Mouse (Mus musculus): ENCODE results near the gene Gm11437. TPM values are rescaled to one million over a fixed set of nuclear protein-coding genes. Genes with fewer than 3 reads are reported as not detected.

Gm11437 gene
- polyA plus RNA-seq, 2 experiments = not detected

DNA sequence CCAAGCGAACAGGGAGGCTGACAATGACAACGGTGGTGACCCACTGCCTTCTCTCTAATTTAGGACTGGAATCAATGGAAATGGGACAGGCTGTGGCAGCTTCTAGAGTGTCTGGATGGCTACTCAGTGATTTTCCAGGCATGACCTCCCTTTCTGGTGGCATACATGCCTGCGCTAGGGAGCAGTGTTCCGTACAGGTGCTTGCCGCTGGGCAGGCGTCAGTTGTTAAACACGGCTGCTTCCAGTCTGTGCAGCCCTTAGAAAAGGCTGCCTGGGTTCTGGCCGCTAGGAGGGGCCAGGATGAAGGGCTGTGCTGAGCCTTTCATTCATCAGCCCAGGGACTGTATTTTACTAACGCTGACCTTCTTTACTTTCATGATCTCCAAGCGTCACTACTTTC is 26.0 kb upstream of the Gm11437 start:
- H3K9ac ChIP-seq (ENCODE audit: low read depth, low read length, severe bottlenecking) = no peak overlapping the region

GRCm38 (mm10) chr11:84190581-84191233 is 23.4 kb upstream of the Gm11437 start:
- no peak for ATAC-seq (ENCODE audit: low FRiP score, low read depth)
- Histone ChIP-seq H3K36me3 (ENCODE audit: control insufficient read depth, insufficient read depth, low read length) (peaks cover 3% of the 10 kb centered on the region; the same call in 1 of the 2 replicates), H3K4me3 (replicated peaks; ENCODE audit: low read length) (no peak overlapping the region), H3K4me2 (replicated peaks; ENCODE audit: low read depth, low read length, severe bottlenecking) (no peak overlapping the region), H3K27ac (replicated peaks; ENCODE audit: low read depth, low read length) (no peak overlapping the region), H3K9me3 (ENCODE audit: control insufficient read depth, low read length) (no peaks in the 10 kb centered on the region), H3K9ac (ENCODE audit: low read depth, low read length, severe bottlenecking) (no peak overlapping the region), H3K4me1 (ENCODE audit: control insufficient read depth, insufficient read depth, low read length) (no peaks in the 10 kb centered on the region), H3K27me3 (ENCODE audit: control insufficient read depth, insufficient read depth, low read length) (no peaks in the 10 kb centered on the region)
- no peak for TF ChIP-seq POLR2A (IDR thresholded peaks at IDR 0.05; ENCODE audit: borderline replicate concordance, extremely low read depth, insufficient read depth, insufficient read length)
- DNase-seq (ENCODE audit: low spot score) = no peak
- WGBS = 72% methylated on average over 8 of the region's 8 CpGs

More for the DNA sequence above, 26.0 kb upstream of the Gm11437 start:
- Histone ChIP-seq H3K27ac (replicated peaks; ENCODE audit: low read depth, low read length) (no peak overlapping the region), H3K36me3 (ENCODE audit: control insufficient read depth, insufficient read depth, low read length) (peaks cover 13% of the 10 kb centered on the region; the same call in 1 of the 2 replicates), H3K4me2 (replicated peaks; ENCODE audit: low read depth, low read length, severe bottlenecking) (no peak overlapping the region), H3K4me1 (ENCODE audit: control insufficient read depth, insufficient read depth, low read length) (no peaks in the 10 kb centered on the region), H3K4me3 (replicated peaks; ENCODE audit: low read length) (no peak overlapping the region), H3K27me3 (ENCODE audit: control insufficient read depth, insufficient read depth, low read length) (no peaks in the 10 kb centered on the region), H3K9me3 (ENCODE audit: control insufficient read depth, low read length) (no peaks in the 10 kb centered on the region)
- no peak for ATAC-seq (ENCODE audit: low FRiP score, low read depth)
- 73% methylated on average over 10 of the region's 10 CpGs for WGBS
- TF ChIP-seq POLR2A (IDR thresholded peaks at IDR 0.05; ENCODE audit: borderline replicate concordance, extremely low read depth, insufficient read depth, insufficient read length) = no peak
- no peak for DNase-seq (ENCODE audit: low spot score)

- Histone ChIP-seq H3K9me3 (ENCODE audit: control insufficient read depth, low read length) (no peaks in the 10 kb centered on the region), H3K4me1 (ENCODE audit: control insufficient read depth, insufficient read depth, low read length) (no peaks in the 10 kb centered on the region), H3K4me3 (replicated peaks; ENCODE audit: low read length) (no peak overlapping the region), H3K36me3 (ENCODE audit: control insufficient read depth, insufficient read depth, low read length) (no peaks in the 10 kb centered on the region), H3K9ac (ENCODE audit: low read depth, low read length, severe bottlenecking) (no peak overlapping the region), H3K4me2 (replicated peaks; ENCODE audit: low read depth, low read length, severe bottlenecking) (no peak overlapping the region), H3K27ac (replicated peaks; ENCODE audit: low read depth, low read length) (no peak overlapping the region), H3K27me3 (ENCODE audit: control insufficient read depth, insufficient read depth, low read length) (no peaks in the 10 kb centered on the region)
- no peak for DNase-seq (ENCODE audit: low spot score)
- ATAC-seq (ENCODE audit: low FRiP score, low read depth) = no peak
- no peak for TF ChIP-seq POLR2A (IDR thresholded peaks at IDR 0.05; ENCODE audit: borderline replicate concordance, extremely low read depth, insufficient read depth, insufficient read length)
- 89% methylated on average over 3 of the region's 3 CpGs for WGBS
Observed at GRCm38 (mm10) chr11:84188530-84188929, 21.3 kb upstream of the Gm11437 start.

DNA sequence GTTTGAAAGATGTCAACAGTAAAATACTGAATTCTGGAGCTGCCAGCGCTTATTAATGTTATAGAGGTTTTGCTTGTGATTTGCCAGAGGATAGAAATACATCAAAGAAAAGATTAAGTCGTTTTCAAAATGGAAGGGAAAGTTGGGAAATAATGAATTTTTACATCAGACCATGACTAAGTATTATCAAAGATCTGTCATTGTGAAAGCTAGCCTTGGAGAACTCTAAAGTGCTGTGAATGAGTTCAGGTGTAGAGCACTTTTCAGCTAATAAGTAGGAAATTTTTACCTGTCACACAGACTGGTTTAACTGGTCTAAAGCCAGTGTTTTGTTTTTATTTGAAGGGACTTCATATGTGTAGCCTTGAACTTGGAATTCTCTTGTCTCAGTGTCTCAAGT is 14.0 kb upstream of the Gm11437 start:
- Histone ChIP-seq H3K9me3 (ENCODE audit: control insufficient read depth, low read length) (no peaks in the 10 kb centered on the region), H3K27me3 (ENCODE audit: control insufficient read depth, insufficient read depth, low read length) (no peaks in the 10 kb centered on the region), H3K36me3 (ENCODE audit: control insufficient read depth, insufficient read depth, low read length) (no peaks in the 10 kb centered on the region), H3K4me3 (replicated peaks; ENCODE audit: low read length) (peak overlapping the region; percentile 69), H3K4me1 (ENCODE audit: control insufficient read depth, insufficient read depth, low read length) (peaks cover 9% of the 10 kb centered on the region), H3K4me2 (replicated peaks; ENCODE audit: low read depth, low read length, severe bottlenecking) (peak overlapping the region; percentile 54), H3K27ac (replicated peaks; ENCODE audit: low read depth, low read length) (no peak overlapping the region), H3K9ac (ENCODE audit: low read depth, low read length, severe bottlenecking) (0 out of 2 replicates have a peak overlapping the region, but pooled peaks have one; percentile 76)
- ATAC-seq (ENCODE audit: low FRiP score, low read depth) (no peak), DNase-seq (ENCODE audit: low spot score) (no peak)
- WGBS = 71% methylated on average over 2 of the region's 2 CpGs
- TF ChIP-seq POLR2A (IDR thresholded peaks at IDR 0.05; ENCODE audit: borderline replicate concordance, extremely low read depth, insufficient read depth, insufficient read length) = no peak

DNA sequence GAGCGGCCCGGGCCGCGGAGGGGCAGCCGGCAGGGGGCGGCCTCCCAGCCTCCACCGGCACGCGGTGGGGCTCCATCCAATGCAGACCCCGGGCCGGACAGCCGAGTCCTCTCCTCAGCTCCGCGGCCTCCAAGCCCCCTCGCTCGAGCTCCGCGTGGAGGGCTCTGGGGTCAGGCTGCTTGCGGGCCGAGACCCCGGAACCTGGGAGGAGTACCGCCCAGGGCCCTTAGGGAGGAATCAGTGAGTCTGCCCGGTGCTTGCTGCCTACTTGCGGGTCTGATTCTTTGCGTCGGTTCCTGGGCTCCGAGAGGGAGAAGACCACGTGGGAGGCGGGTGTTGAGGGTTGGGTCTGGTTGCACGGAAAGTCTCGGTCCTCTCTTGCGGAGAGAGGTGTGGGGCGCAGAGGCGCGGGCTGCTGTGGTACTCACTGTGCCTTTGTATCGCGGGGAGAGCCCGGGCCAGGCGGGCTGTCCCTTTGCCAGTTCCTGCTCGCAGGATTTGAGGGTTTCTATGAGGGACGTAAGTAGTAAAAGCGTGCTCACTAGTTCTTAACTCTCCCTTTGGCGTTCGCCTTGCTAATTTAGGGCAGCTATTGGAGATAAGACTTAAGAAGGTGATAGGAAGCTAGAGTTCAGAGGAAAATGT is 12.8 kb upstream of the Gm11437 start:
- Histone ChIP-seq H3K4me1 (ENCODE audit: control insufficient read depth, insufficient read depth, low read length) (peaks cover 9% of the 10 kb centered on the region), H3K9ac (ENCODE audit: low read depth, low read length, severe bottlenecking) (peak overlapping the region; percentile 76), H3K27me3 (ENCODE audit: control insufficient read depth, insufficient read depth, low read length) (no peaks in the 10 kb centered on the region), H3K9me3 (ENCODE audit: control insufficient read depth, low read length) (no peaks in the 10 kb centered on the region), H3K27ac (replicated peaks; ENCODE audit: low read depth, low read length) (peak overlapping the region; percentile 78), H3K36me3 (ENCODE audit: control insufficient read depth, insufficient read depth, low read length) (no peaks in the 10 kb centered on the region), H3K4me3 (replicated peaks; ENCODE audit: low read length) (peak overlapping the region; percentile 69), H3K4me2 (replicated peaks; ENCODE audit: low read depth, low read length, severe bottlenecking) (peak overlapping the region; percentile 54)
- 0% methylated on average over 34 of the region's 44 CpGs for WGBS
- ATAC-seq (ENCODE audit: low FRiP score, low read depth) (peak; percentile 50), DNase-seq (ENCODE audit: low spot score) (peak; percentile 69)
- TF ChIP-seq POLR2A (IDR thresholded peaks at IDR 0.05; ENCODE audit: borderline replicate concordance, extremely low read depth, insufficient read depth, insufficient read length) = no peak

Data from limb, embryonic 14.5 days (tissue).